Mouse (Mus musculus) heart, embryonic 14.5 days (tissue): Measurements from ENCODE around the gene Dusp16. TPM values are rescaled to one million over a fixed set of nuclear protein-coding genes. Genes with fewer than 3 reads are reported as not detected.

Experiments
- ATAC-seq: fragments of 200-750 bp; cut with Nextera tagmentation; 2 replicates; pipeline ENCODE4 v1.8.0; 2017; ENCODE audit warnings: low read depth, moderate TSS enrichment; ENCODE audit not compliant: insufficient number of reproducible peaks, insufficient read depth, low FRiP score
- H3K27ac ChIP-seq, 2 experiments: fragments of 200-500 bp in 1 of 2; fragments of 300-500 bp in 1 of 2; sonication (generic) in 1 of 2; replicated peaks in 1 of 2; 2 replicates each; pipeline ENCODE4 v1.5.1; 2012 to 2014; ENCODE audit warnings: low read depth in 2 of 2, low read length in 2 of 2, control low read depth in 1 of 2, mild to moderate bottlenecking in 1 of 2, mixed read lengths in 1 of 2; ENCODE audit not compliant: control insufficient read depth in 1 of 2, insufficient read depth in 1 of 2
- H3K27me3 ChIP-seq: fragments of 300-500 bp; sonication (generic); 2 replicates; pipeline ENCODE4 v1.6.1; 2014; ENCODE audit warnings: mild to moderate bottlenecking, low read length, control low read depth; ENCODE audit not compliant: control insufficient read depth, insufficient read depth
- H3K36me3 ChIP-seq: fragments of 300-500 bp; sonication (generic); 2 replicates; pipeline ENCODE4 v1.6.1; 2014; ENCODE audit warnings: mild to moderate bottlenecking, control low read depth, low read length, mixed read lengths; ENCODE audit not compliant: control insufficient read depth, insufficient read depth
- H3K4me1 ChIP-seq, 2 experiments: fragments of 200-500 bp in 1 of 2; fragments of 300-500 bp in 1 of 2; sonication (generic) in 1 of 2; 2 replicates each; pipeline ENCODE4 v1.6.1; 2012 to 2014; ENCODE audit warnings: low read length in 2 of 2, control low read depth in 1 of 2, mixed read lengths in 1 of 2; ENCODE audit not compliant: control insufficient read depth in 2 of 2, insufficient read depth in 2 of 2
- H3K4me2 ChIP-seq: fragments of 300-500 bp; sonication (generic); 2 replicates; pipeline ENCODE4 v1.6.1; 2014; ENCODE audit warnings: mild to moderate bottlenecking, low read length
- H3K4me3 ChIP-seq, 2 experiments: fragments of 200-500 bp in 1 of 2; fragments of 300-500 bp in 1 of 2; sonication (generic) in 1 of 2; 2 replicates each; pipeline ENCODE4 v1.5.1; 2012 to 2014; ENCODE audit warnings: low read length in 2 of 2, mild to moderate bottlenecking in 2 of 2, control low read depth in 1 of 2, low read depth in 1 of 2, moderate library complexity in 1 of 2; ENCODE audit not compliant: control insufficient read depth in 1 of 2, insufficient read depth in 1 of 2
- H3K9ac ChIP-seq: fragments of 300-500 bp; sonication (generic); 2 replicates; pipeline ENCODE4 v1.6.1; 2014; ENCODE audit warnings: mild to moderate bottlenecking, low read length
- H3K9me3 ChIP-seq: fragments of 300-500 bp; sonication (generic); 2 replicates; pipeline ENCODE4 v1.6.1; 2016; ENCODE audit warnings: low read length, control low read depth; ENCODE audit not compliant: control insufficient read depth
- WGBS: fragments of 180-500 bp; shearing (Covaris S2); extraction: QIAGEN DNeasy Blood & Tissue Kit; methylation state at CpG from one replicate; pipeline ENCODE4 v1.1.7; 2014; 5-methylcytosine and 5-hydroxymethylcytosine counted together
- polyA plus RNA-seq: library from polyadenylated mRNA; unstranded; fragments of >200 nt; fragmentation: Nextera tagmentation; extraction: Ambion mirVana; gene quantifications from 2 replicates; pipeline ENCODE4 v1.2.1, GENCODE M21; 2014

Gene Dusp16
- polyA plus RNA-seq, 1 experiment from 2014 or later: 19.7 TPM

DNA sequence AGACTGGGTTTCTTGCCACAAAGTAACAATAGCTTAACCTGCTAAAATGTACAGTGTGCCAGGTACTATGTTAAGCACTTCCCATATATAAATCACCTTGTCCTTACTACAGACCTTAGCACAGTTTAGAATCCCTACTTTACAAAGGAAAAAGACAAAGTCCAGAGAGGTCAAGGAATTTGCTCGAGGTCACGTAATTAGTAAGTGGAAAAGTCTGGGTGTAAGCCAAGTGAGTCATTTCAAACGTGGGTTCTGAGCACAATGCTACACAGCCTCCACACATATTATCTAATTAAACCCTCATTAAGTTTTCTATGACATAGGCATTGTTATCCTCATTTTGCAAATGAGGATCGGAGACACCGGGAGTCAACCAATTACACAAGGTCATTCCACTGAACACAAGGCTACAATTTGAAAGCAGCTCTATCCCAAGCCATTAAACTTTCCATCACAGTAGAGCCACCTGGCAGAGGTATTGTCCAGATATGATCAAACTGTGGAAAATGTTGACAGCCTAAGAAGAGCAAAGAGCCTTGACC, 12.4 kb upstream of the Dusp16 start:
- H3K27ac ChIP-seq: no peak overlapping the region
- no peak overlapping the region for H3K4me3 ChIP-seq
- H3K36me3 ChIP-seq: no peaks in the 10 kb centered on the region
- no peak for ATAC-seq
- H3K4me1 ChIP-seq: no peaks in the 10 kb centered on the region
- no peaks in the 10 kb centered on the region for H3K27me3 ChIP-seq
- no peaks in the 10 kb centered on the region for H3K9me3 ChIP-seq
- 70% methylated on average over 5 of the region's 5 CpGs for WGBS
- no peak overlapping the region for H3K4me2 ChIP-seq
- H3K9ac ChIP-seq: no peak overlapping the region

DNA sequence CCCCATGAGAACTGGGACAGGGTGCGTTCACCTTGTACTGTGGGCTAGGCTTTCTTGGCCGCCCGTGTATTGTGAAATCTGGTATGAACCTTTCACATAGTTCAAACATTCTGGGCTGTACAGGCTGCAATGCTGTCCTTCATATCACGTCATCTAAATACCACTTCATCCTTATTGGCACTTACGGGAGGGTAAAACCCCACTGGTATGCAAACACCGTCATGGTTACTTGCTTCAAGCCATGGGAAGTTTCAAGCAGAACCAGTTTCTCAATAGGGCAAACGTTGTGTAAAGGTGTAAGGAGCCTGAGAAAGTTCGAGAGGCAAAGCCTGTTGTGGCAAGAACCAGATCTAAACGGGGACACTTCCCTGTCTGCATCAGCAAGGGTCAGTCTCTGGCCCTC, 10.2 kb upstream of the Dusp16 start:
- no peaks in the 10 kb centered on the region for H3K36me3 ChIP-seq
- H3K27me3 ChIP-seq: no peaks in the 10 kb centered on the region
- ATAC-seq: no peak
- no peaks in the 10 kb centered on the region for H3K4me1 ChIP-seq
- H3K4me3 ChIP-seq: no peak overlapping the region
- H3K27ac ChIP-seq: no peak overlapping the region
- H3K9ac ChIP-seq: no peak overlapping the region
- H3K4me2 ChIP-seq: no peak overlapping the region
- no peaks in the 10 kb centered on the region for H3K9me3 ChIP-seq
- WGBS: 72% methylated on average over 9 of the region's 9 CpGs

- no peak overlapping the region for H3K27ac ChIP-seq
- no peaks in the 10 kb centered on the region for H3K4me1 ChIP-seq
- no peak overlapping the region for H3K4me2 ChIP-seq
- H3K9ac ChIP-seq: no peak overlapping the region
- no peak for ATAC-seq
- no peak overlapping the region for H3K4me3 ChIP-seq
- H3K36me3 ChIP-seq: no peaks in the 10 kb centered on the region
- no peaks in the 10 kb centered on the region for H3K27me3 ChIP-seq
- WGBS: 74% methylated on average over 1 of the region's 1 CpGs
- H3K9me3 ChIP-seq: no peaks in the 10 kb centered on the region
Observed at GRCm38 (mm10) chr6:134801483-134801882, 9.1 kb upstream of the Dusp16 start.

GRCm38 (mm10) chr6:134796297-134796696, 3.9 kb upstream of the Dusp16 start:
- Histone ChIP-seq H3K4me1 (peaks cover 0 to 8% of the 10 kb centered on the region in 2 experiments; a peak in 2 of 4 replicates), H3K4me3 (no peak overlapping the region), H3K36me3 (no peaks in the 10 kb centered on the region), H3K4me2 (no peak overlapping the region), H3K27me3 (no peaks in the 10 kb centered on the region), H3K27ac (no peak overlapping the region), H3K9me3 (no peaks in the 10 kb centered on the region), H3K9ac (no peak overlapping the region)
- 84% methylated on average over 10 of the region's 10 CpGs for WGBS
- no peak for ATAC-seq

- ATAC-seq: no peak
- H3K4me3 ChIP-seq: no peak overlapping the region
- H3K9ac ChIP-seq: peak overlapping the region; percentile 35; the same call in 1 of the 2 replicates
- H3K4me1 ChIP-seq: peaks cover 8 to 10% of the 10 kb centered on the region in 2 experiments
- no peaks in the 10 kb centered on the region for H3K27me3 ChIP-seq
- H3K27ac ChIP-seq: peak overlapping the region; percentile 17 to 53; a peak in 1 of 4 replicates
- WGBS: 16% methylated on average over 21 of the region's 21 CpGs
- H3K9me3 ChIP-seq: no peaks in the 10 kb centered on the region
- H3K4me2 ChIP-seq: peak overlapping the region; percentile 50
- H3K36me3 ChIP-seq: no peaks in the 10 kb centered on the region
Observed at GRCm38 (mm10) chr6:134793911-134794520, 1.6 kb upstream of the Dusp16 start.

- peaks cover 10 to 12% of the 10 kb centered on the region in 2 experiments for H3K4me1 ChIP-seq
- H3K9ac ChIP-seq: peak overlapping the region; percentile 86
- H3K4me3 ChIP-seq: peak overlapping the region; percentile 86 to 90
- H3K9me3 ChIP-seq: no peaks in the 10 kb centered on the region
- H3K36me3 ChIP-seq: no peaks in the 10 kb centered on the region
- WGBS: 49% methylated on average over 21 of the region's 21 CpGs
- peak overlapping the region; percentile 52 to 60; a peak in 2 of 4 replicates for H3K27ac ChIP-seq
- ATAC-seq: no peak
- no peaks in the 10 kb centered on the region for H3K27me3 ChIP-seq
- H3K4me2 ChIP-seq: peak overlapping the region; percentile 67
Observed at GRCm38 (mm10) chr6:134793046-134793806, 801 bp upstream of the Dusp16 start.

GRCm38 (mm10) chr6:134791251-134792118, 940 bp downstream of the Dusp16 start:
- under 1% methylated on average over 36 of the region's 46 CpGs for WGBS
- no peaks in the 10 kb centered on the region for H3K27me3 ChIP-seq
- H3K4me1 ChIP-seq: peaks cover 13 to 17% of the 10 kb centered on the region in 2 experiments
- H3K4me3 ChIP-seq: peak overlapping the region; percentile 86 to 94
- peak overlapping the region; percentile 100 for H3K9ac ChIP-seq
- H3K9me3 ChIP-seq: no peaks in the 10 kb centered on the region
- peak overlapping the region; percentile 99 to 100 for H3K27ac ChIP-seq
- peak; percentile 2; the same call in 1 of the 2 replicates for ATAC-seq
- no peaks in the 10 kb centered on the region for H3K36me3 ChIP-seq
- peak overlapping the region; percentile 86 for H3K4me2 ChIP-seq
